Mouse (Mus musculus): Measurements from ENCODE around the gene Tex36. TPM values are rescaled to one million over a fixed set of nuclear protein-coding genes. Genes with fewer than 3 reads are reported as not detected.

Gene Tex36
- polyA plus RNA-seq, 1 experiment from 2014 or later: not detected

DNA sequence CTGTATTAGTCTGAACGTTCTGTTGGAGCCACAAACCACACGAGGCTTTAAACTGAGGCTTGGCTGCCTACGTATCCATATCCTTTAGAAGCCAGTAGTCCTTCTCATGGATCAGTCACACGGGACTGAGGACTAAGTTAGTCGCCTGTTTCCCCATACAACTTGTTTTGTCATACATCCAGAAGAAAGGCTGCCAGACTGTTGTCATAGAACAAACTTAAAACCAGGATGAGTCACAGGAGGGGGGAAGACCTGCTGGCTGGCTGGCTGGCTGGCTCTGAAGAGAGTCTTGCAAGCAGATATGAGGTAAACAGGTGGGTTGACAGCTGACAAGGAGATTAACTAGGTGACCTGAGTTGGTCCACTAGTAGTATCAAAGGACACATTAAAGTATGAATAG, 28.9 kb upstream of the Tex36 start:
- Histone ChIP-seq H3K4me2 (no peak overlapping the region), H3K27me3 (ENCODE audit: control insufficient read depth, insufficient read depth, low read length) (no peaks in the 10 kb centered on the region), H3K36me3 (ENCODE audit: control insufficient read depth, insufficient read depth, low read length) (no peaks in the 10 kb centered on the region), H3K9ac (ENCODE audit: low read length) (no peak overlapping the region), H3K9me3 (ENCODE audit: control insufficient read depth, low read length) (no peaks in the 10 kb centered on the region), H3K4me1 (ENCODE audit: control insufficient read depth, insufficient read depth, low read length) (no peaks in the 10 kb centered on the region), H3K4me3 (ENCODE audit: low read depth, low read length) (no peak overlapping the region), H3K27ac (ENCODE audit: low read depth, low read length) (no peak overlapping the region)
- ATAC-seq (ENCODE audit: low FRiP score): no peak
- WGBS: 89% methylated on average over 5 of the region's 5 CpGs
- DNase-seq (ENCODE audit: low spot score, missing footprints): no peak

- Histone ChIP-seq H3K9me3 (ENCODE audit: control insufficient read depth, low read length) (no peaks in the 10 kb centered on the region), H3K4me3 (ENCODE audit: low read depth, low read length) (no peak overlapping the region), H3K4me2 (no peak overlapping the region), H3K9ac (ENCODE audit: low read length) (no peak overlapping the region), H3K36me3 (ENCODE audit: control insufficient read depth, insufficient read depth, low read length) (no peaks in the 10 kb centered on the region), H3K27ac (ENCODE audit: low read depth, low read length) (no peak overlapping the region), H3K27me3 (ENCODE audit: control insufficient read depth, insufficient read depth, low read length) (no peaks in the 10 kb centered on the region), H3K4me1 (ENCODE audit: control insufficient read depth, insufficient read depth, low read length) (no peaks in the 10 kb centered on the region)
- ATAC-seq (ENCODE audit: low FRiP score): no peak
- no peak for DNase-seq (ENCODE audit: low spot score, missing footprints)
- 41% methylated on average over 14 of the region's 14 CpGs for WGBS
Observed at GRCm38 (mm10) chr7:133627184-133627936, 25.4 kb upstream of the Tex36 start.

DNA sequence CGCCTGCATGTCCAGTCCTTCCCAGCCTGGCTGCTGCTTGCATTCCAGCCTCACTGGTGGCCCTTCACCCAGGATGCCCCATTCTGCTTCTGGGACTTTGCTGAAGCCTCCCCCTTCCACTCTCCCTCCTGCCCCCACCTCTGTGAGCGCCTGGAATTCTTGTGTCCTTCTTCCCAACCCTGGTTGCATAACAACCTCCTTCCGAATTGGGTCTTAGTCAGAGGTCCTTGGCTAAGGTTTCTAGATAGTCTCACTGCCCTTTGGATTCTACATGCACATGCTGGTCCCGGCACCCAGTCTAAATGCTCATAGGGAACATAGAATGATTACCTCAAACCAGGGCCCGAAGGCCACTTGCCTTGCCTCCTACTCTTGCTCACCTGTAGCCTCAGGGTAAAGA, 21.3 kb upstream of the Tex36 start:
- Histone ChIP-seq H3K9me3 (ENCODE audit: control insufficient read depth, low read length) (no peaks in the 10 kb centered on the region), H3K4me1 (ENCODE audit: control insufficient read depth, insufficient read depth, low read length) (no peaks in the 10 kb centered on the region), H3K4me2 (no peak overlapping the region), H3K36me3 (ENCODE audit: control insufficient read depth, insufficient read depth, low read length) (no peaks in the 10 kb centered on the region), H3K27ac (ENCODE audit: low read depth, low read length) (no peak overlapping the region), H3K9ac (ENCODE audit: low read length) (no peak overlapping the region), H3K27me3 (ENCODE audit: control insufficient read depth, insufficient read depth, low read length) (no peaks in the 10 kb centered on the region), H3K4me3 (ENCODE audit: low read depth, low read length) (no peak overlapping the region)
- no peak for ATAC-seq (ENCODE audit: low FRiP score)
- 85% methylated on average over 5 of the region's 5 CpGs for WGBS
- no peak for DNase-seq (ENCODE audit: low spot score, missing footprints)

- ATAC-seq (ENCODE audit: low FRiP score): no peak
- no peak overlapping the region for H3K9ac ChIP-seq (ENCODE audit: low read length)
- no peak overlapping the region for H3K4me2 ChIP-seq
- no peak for DNase-seq (ENCODE audit: low spot score, missing footprints)
- H3K4me3 ChIP-seq (ENCODE audit: low read depth, low read length): no peak overlapping the region
- no peak overlapping the region for H3K27ac ChIP-seq (ENCODE audit: low read depth, low read length)
- H3K36me3 ChIP-seq (ENCODE audit: control insufficient read depth, insufficient read depth, low read length): no peaks in the 10 kb centered on the region
- H3K27me3 ChIP-seq (ENCODE audit: control insufficient read depth, insufficient read depth, low read length): no peaks in the 10 kb centered on the region
- H3K9me3 ChIP-seq (ENCODE audit: control insufficient read depth, low read length): no peaks in the 10 kb centered on the region
- 68% methylated on average over 11 of the region's 11 CpGs for WGBS
- H3K4me1 ChIP-seq (ENCODE audit: control insufficient read depth, insufficient read depth, low read length): no peaks in the 10 kb centered on the region
Observed at GRCm38 (mm10) chr7:133620721-133621120, 18.8 kb upstream of the Tex36 start.

DNA sequence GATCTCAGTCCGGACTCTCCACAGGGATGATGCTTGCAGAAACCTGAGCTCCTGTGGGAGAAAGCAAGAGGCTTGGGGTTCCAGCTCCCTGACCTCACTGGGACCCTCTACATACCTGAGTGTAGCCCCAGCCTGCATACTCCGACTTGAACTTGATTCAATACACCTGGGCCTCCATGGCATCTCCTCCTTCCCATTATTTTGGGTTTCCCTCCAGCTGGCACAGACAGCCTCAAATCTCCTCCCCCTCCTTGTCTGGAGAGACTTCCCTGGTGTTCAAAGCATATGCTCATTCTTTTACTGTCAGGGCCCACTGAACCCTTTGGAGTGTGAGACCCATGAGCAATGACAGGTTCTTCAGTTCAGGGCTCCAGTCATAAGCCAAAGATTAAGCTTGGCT, 11.0 kb upstream of the Tex36 start:
- H3K4me1 ChIP-seq (ENCODE audit: control insufficient read depth, insufficient read depth, low read length): no peaks in the 10 kb centered on the region
- no peak overlapping the region for H3K9ac ChIP-seq (ENCODE audit: low read length)
- ATAC-seq (ENCODE audit: low FRiP score) (no peak), DNase-seq (ENCODE audit: low spot score, missing footprints) (no peak)
- no peaks in the 10 kb centered on the region for H3K27me3 ChIP-seq (ENCODE audit: control insufficient read depth, insufficient read depth, low read length)
- 87% methylated on average over 2 of the region's 2 CpGs for WGBS
- H3K27ac ChIP-seq (ENCODE audit: low read depth, low read length): no peak overlapping the region
- no peak overlapping the region for H3K4me2 ChIP-seq
- no peak overlapping the region for H3K4me3 ChIP-seq (ENCODE audit: low read depth, low read length)
- H3K36me3 ChIP-seq (ENCODE audit: control insufficient read depth, insufficient read depth, low read length): no peaks in the 10 kb centered on the region
- H3K9me3 ChIP-seq (ENCODE audit: control insufficient read depth, low read length): no peaks in the 10 kb centered on the region

DNA sequence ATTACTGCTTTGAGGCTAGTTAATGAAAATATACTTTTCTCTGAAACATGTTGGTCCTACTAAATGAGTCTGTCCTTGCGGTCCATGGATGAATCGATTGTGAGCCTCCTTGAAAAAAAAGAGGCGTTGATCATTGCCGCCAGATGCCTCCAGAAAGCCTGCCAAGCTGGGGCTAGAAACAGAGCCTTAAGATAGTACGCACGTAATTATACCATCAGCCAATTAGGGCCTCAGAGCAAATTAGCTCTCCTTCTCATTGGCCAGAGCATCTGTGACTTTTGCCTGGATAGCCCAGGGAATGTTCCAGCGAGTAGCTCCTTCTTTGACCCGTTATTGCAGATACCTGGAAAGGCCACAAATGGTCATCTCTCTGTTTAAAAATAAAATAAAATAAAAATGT, 7.6 kb upstream of the Tex36 start:
- Histone ChIP-seq H3K27ac (ENCODE audit: low read depth, low read length) (no peak overlapping the region), H3K4me2 (no peak overlapping the region), H3K27me3 (ENCODE audit: control insufficient read depth, insufficient read depth, low read length) (no peaks in the 10 kb centered on the region), H3K4me3 (ENCODE audit: low read depth, low read length) (no peak overlapping the region), H3K9me3 (ENCODE audit: control insufficient read depth, low read length) (no peaks in the 10 kb centered on the region), H3K9ac (ENCODE audit: low read length) (no peak overlapping the region), H3K36me3 (ENCODE audit: control insufficient read depth, insufficient read depth, low read length) (no peaks in the 10 kb centered on the region), H3K4me1 (ENCODE audit: control insufficient read depth, insufficient read depth, low read length) (no peaks in the 10 kb centered on the region)
- DNase-seq (ENCODE audit: low spot score, missing footprints) (no peak), ATAC-seq (ENCODE audit: low FRiP score) (no peak)
- 86% methylated on average over 8 of the region's 8 CpGs for WGBS

GRCm38 (mm10) chr7:133608631-133609340, 6.8 kb upstream of the Tex36 start:
- no peaks in the 10 kb centered on the region for H3K27me3 ChIP-seq (ENCODE audit: control insufficient read depth, insufficient read depth, low read length)
- H3K4me3 ChIP-seq (ENCODE audit: low read depth, low read length): no peak overlapping the region
- H3K27ac ChIP-seq (ENCODE audit: low read depth, low read length): no peak overlapping the region
- H3K9ac ChIP-seq (ENCODE audit: low read length): no peak overlapping the region
- DNase-seq (ENCODE audit: low spot score, missing footprints) (no peak), ATAC-seq (ENCODE audit: low FRiP score) (no peak)
- 66% methylated on average over 13 of the region's 13 CpGs for WGBS
- no peaks in the 10 kb centered on the region for H3K4me1 ChIP-seq (ENCODE audit: control insufficient read depth, insufficient read depth, low read length)
- no peak overlapping the region for H3K4me2 ChIP-seq
- no peaks in the 10 kb centered on the region for H3K36me3 ChIP-seq (ENCODE audit: control insufficient read depth, insufficient read depth, low read length)
- no peaks in the 10 kb centered on the region for H3K9me3 ChIP-seq (ENCODE audit: control insufficient read depth, low read length)

DNA sequence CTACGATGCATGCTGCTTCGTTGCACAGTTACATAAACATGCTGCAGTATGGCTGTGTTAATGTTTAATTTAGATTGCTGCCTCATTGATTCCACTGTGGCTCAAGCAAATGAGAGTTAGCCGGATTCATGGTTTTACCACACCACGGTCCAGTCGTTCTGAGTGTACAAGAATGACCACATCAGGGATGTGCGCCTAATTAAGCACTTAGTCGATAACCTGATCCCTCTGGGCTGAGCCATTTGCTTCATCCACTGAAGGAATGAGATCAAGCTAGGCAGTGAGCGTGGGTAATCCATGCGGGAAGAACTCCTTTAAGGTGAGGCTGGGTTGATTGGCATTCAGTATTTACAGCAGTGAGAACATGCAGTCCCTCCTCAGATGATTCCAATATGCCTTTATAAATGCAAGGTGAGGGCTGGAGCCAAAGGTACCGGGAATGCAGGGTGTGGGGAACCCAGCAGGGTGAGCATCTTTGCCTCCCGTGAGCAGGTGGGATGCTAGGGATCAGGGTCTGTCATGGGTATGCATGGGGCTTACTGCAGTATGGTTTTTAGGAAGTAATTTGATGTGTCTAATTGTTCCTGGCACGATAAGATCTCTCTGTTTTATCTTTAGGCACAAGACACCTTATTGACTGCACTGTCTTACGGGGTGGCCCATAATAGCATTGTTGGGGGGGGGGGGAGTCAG, 6.1 kb upstream of the Tex36 start:
- H3K4me2 ChIP-seq: no peak overlapping the region
- no peaks in the 10 kb centered on the region for H3K4me1 ChIP-seq (ENCODE audit: control insufficient read depth, insufficient read depth, low read length)
- H3K4me3 ChIP-seq (ENCODE audit: low read depth, low read length): no peak overlapping the region
- no peaks in the 10 kb centered on the region for H3K9me3 ChIP-seq (ENCODE audit: control insufficient read depth, low read length)
- no peak overlapping the region for H3K9ac ChIP-seq (ENCODE audit: low read length)
- ATAC-seq (ENCODE audit: low FRiP score): no peak; the same call in 1 of the 2 replicates
- 74% methylated on average over 13 of the region's 13 CpGs for WGBS
- H3K36me3 ChIP-seq (ENCODE audit: control insufficient read depth, insufficient read depth, low read length): no peaks in the 10 kb centered on the region
- no peak overlapping the region for H3K27ac ChIP-seq (ENCODE audit: low read depth, low read length)
- DNase-seq (ENCODE audit: low spot score, missing footprints): no peak
- no peaks in the 10 kb centered on the region for H3K27me3 ChIP-seq (ENCODE audit: control insufficient read depth, insufficient read depth, low read length)

DNA sequence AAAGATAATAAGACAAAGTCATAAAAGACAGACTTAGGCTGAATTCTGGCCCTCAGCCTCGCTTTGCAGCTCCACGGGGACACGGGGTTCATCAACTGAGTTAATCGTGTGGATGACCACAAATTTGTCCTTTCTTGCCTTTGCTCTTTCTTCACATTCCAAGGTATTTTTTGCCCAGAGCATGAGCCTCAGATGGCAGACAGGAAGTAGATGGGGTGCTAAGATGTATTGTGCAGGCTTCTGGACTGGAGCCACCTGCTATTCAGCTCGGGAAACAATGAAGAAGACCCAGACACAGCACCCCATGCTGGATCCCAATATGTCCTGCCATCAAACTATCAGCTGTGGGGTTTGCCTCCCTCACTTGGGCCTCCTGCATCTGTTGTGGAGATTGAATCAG, 5.4 kb upstream of the Tex36 start:
- Histone ChIP-seq H3K36me3 (ENCODE audit: control insufficient read depth, insufficient read depth, low read length) (no peaks in the 10 kb centered on the region), H3K4me2 (no peak overlapping the region), H3K27ac (ENCODE audit: low read depth, low read length) (no peak overlapping the region), H3K9me3 (ENCODE audit: control insufficient read depth, low read length) (no peaks in the 10 kb centered on the region), H3K4me3 (ENCODE audit: low read depth, low read length) (no peak overlapping the region), H3K4me1 (ENCODE audit: control insufficient read depth, insufficient read depth, low read length) (no peaks in the 10 kb centered on the region), H3K9ac (ENCODE audit: low read length) (no peak overlapping the region), H3K27me3 (ENCODE audit: control insufficient read depth, insufficient read depth, low read length) (no peaks in the 10 kb centered on the region)
- 86% methylated on average over 5 of the region's 5 CpGs for WGBS
- DNase-seq (ENCODE audit: low spot score, missing footprints): no peak
- ATAC-seq (ENCODE audit: low FRiP score): no peak

Data from midbrain, embryonic 11.5 days (tissue).